29 mouse cellular contexts compared by ENCODE assay signal in genomic region chr4:99304793-99305192, GRCm38 (mm10). TPM values are rescaled to one million over a fixed set of nuclear protein-coding genes. Genes with fewer than 3 reads are reported as not detected.
DNase-seq lines count a peak whose midpoint lies in the region; ATAC-seq lines count a peak whose summit lies in the region.
"Had no signal": no experiment of that assay in that cellular context is flagged by ENCODE, and none has a peak within 500 bp of the region (broad histone marks: within the 10 kb centered on the region; RNA-seq: fewer than 3 reads in every experiment).

No protein-coding gene starts in this region.

- no peaks in the 10 kb centered on the region for H3K4me1 ChIP-seq in midbrain, embryonic 11.5 days (ENCODE audit: control insufficient read depth, insufficient read depth, low read length)
- no peaks in the 10 kb centered on the region for H3K4me1 ChIP-seq in midbrain, embryonic 16.5 days (ENCODE audit: control insufficient read depth, insufficient read depth, low read length)
- H3K4me1 ChIP-seq: embryonic facial prominence, embryonic 13.5 days; embryonic facial prominence, embryonic 15.5 days; forebrain, embryonic 13.5 days; forebrain, embryonic 15.5 days had no signal

- peaks cover 4% of the 10 kb centered on the region for H3K9me3 ChIP-seq in midbrain, embryonic 11.5 days (ENCODE audit: control insufficient read depth, low read length)
- peaks cover 12% of the 10 kb centered on the region for H3K9me3 ChIP-seq in midbrain, embryonic 16.5 days (replicated peaks; ENCODE audit: control insufficient read depth, low read length, poor library complexity, severe bottlenecking)
- H3K9me3 ChIP-seq: embryonic facial prominence, embryonic 15.5 days had no signal

- no peaks in the 10 kb centered on the region for H3K36me3 ChIP-seq in midbrain, embryonic 11.5 days (ENCODE audit: control insufficient read depth, insufficient read depth, low read length)
- H3K36me3 ChIP-seq in midbrain, embryonic 16.5 days (ENCODE audit: control insufficient read depth, insufficient read depth, low read length) = no peaks in the 10 kb centered on the region
- H3K36me3 ChIP-seq: embryonic facial prominence, embryonic 13.5 days; embryonic facial prominence, embryonic 15.5 days; forebrain, embryonic 15.5 days; G1E had no signal

- 92% methylated on average over 13 of the region's 13 CpGs for WGBS in midbrain, embryonic 11.5 days
- 89% methylated on average over 13 of the region's 13 CpGs for WGBS in midbrain, embryonic 16.5 days

- no peak overlapping the region for H3K4me3 ChIP-seq in midbrain, embryonic 11.5 days (ENCODE audit: low read depth, low read length)
- no peak overlapping the region for H3K4me3 ChIP-seq in midbrain, embryonic 16.5 days (ENCODE audit: low read depth, low read length)
- H3K4me3 ChIP-seq: embryonic facial prominence, embryonic 13.5 days; embryonic facial prominence, embryonic 15.5 days; erythroblast, embryonic 14.5 days; forebrain, embryonic 13.5 days; forebrain, embryonic 15.5 days had no signal

- no peaks in the 10 kb centered on the region for H3K27me3 ChIP-seq in midbrain, embryonic 11.5 days (ENCODE audit: control insufficient read depth, insufficient read depth, low read length)
- H3K27me3 ChIP-seq in midbrain, embryonic 16.5 days (ENCODE audit: control insufficient read depth, insufficient read depth, low read depth, low read length) = no peaks in the 10 kb centered on the region
- H3K27me3 ChIP-seq: CH12.LX; embryonic facial prominence, embryonic 13.5 days; embryonic facial prominence, embryonic 15.5 days; forebrain, embryonic 15.5 days; Patski had no signal

- no peak overlapping the region for H3K4me2 ChIP-seq in midbrain, embryonic 11.5 days
- H3K4me2 ChIP-seq in midbrain, embryonic 16.5 days (ENCODE audit: low read length) = no peak overlapping the region
- H3K4me2 ChIP-seq: embryonic facial prominence, embryonic 13.5 days; embryonic facial prominence, embryonic 15.5 days; forebrain, embryonic 13.5 days; forebrain, embryonic 15.5 days had no signal

- no peak overlapping the region for H3K27ac ChIP-seq in midbrain, embryonic 11.5 days (ENCODE audit: low read depth, low read length)
- H3K27ac ChIP-seq in midbrain, embryonic 16.5 days (ENCODE audit: low read length) = no peak overlapping the region
- H3K27ac ChIP-seq: embryonic facial prominence, embryonic 13.5 days; embryonic facial prominence, embryonic 15.5 days; forebrain, embryonic 13.5 days; forebrain, embryonic 15.5 days had no signal

- no peak for DNase-seq in frontal cortex, postnatal 10 days (ENCODE audit: low spot score in 2 of 2)
- peak; percentile 57 for DNase-seq in midbrain, embryonic 11.5 days (ENCODE audit: low spot score, missing footprints)
- peak; percentile 16 for DNase-seq in brain, adult 2 months (ENCODE audit: low read depth, low spot score)
- DNase-seq in kidney, adult 9 months = no peak
- DNase-seq: adrenal gland, adult 8-10 months; adrenal gland, postnatal 14 days; adrenal gland, postnatal 36 days; B cell, adult 2 months; cerebellum, adult 11 months; cerebellum, adult 18-20 months; cerebellum, adult 8-10 months; cerebellum, adult 9-11 months; cerebellum, postnatal 14 days; cerebellum, postnatal 36 days; embryo, embryonic 11 days; forebrain, postnatal 0 days had no signal

- ATAC-seq in frontal cortex, adult (ENCODE audit: low TSS enrichment) = peak; percentile 94
- no peak for ATAC-seq in midbrain, embryonic 11.5 days (ENCODE audit: low FRiP score)
- ATAC-seq in midbrain, embryonic 16.5 days = no peak
- ATAC-seq: activated CD4-positive, CD25-positive, alpha-beta regulatory T cell, adult 4 months; CD4-positive, CD25-positive, alpha-beta regulatory T cell, adult 4 months; forebrain, embryonic 13.5 days; forebrain, embryonic 15.5 days; forebrain, postnatal 0 days; Patski had no signal

- no peak overlapping the region for H3K9ac ChIP-seq in midbrain, embryonic 11.5 days (ENCODE audit: low read length)
- no peak overlapping the region for H3K9ac ChIP-seq in midbrain, embryonic 16.5 days (ENCODE audit: low read depth, low read length)
- H3K9ac ChIP-seq: embryonic facial prominence, embryonic 13.5 days; embryonic facial prominence, embryonic 15.5 days; forebrain, embryonic 13.5 days; forebrain, embryonic 15.5 days; forebrain, postnatal 0 days had no signal

RNA-seq across cellular contexts. Expression of gene Gm12689, which starts 9.1 kb away (rescaled TPM):
- 0.33 TPM in 1 of 2 replicates, not detected in the other for polyA plus RNA-seq in midbrain, embryonic 11.5 days (2014; fragmentation: Nextera tagmentation; extraction: Ambion mirVana)
- polyA plus RNA-seq in midbrain, embryonic 16.5 days (2015; fragmentation: Nextera tagmentation; extraction: Ambion mirVana) = 0.44 and 0.46 TPM in 2 replicates
- polyA plus RNA-seq: activated CD4-positive, CD25-positive, alpha-beta regulatory T cell, adult 4 months; embryonic facial prominence, embryonic 11.5 days; erythroblast, embryonic 14.5 days; G1E; Patski had no signal

Comparison
In these comparisons a context has a peak if more than half of its experiments do, and no peak if none do; other contexts are left out.
1. DNase-seq: peak in midbrain, embryonic 11.5 days (single experiment) and brain, adult 2 months (single experiment); none in frontal cortex, postnatal 10 days (0 of 2) and kidney, adult 9 months (single experiment).